Mouse (Mus musculus): ENCODE data around the gene Hist1h2bq. TPM values are rescaled to one million over a fixed set of nuclear protein-coding genes. Genes with fewer than 3 reads are reported as not detected.
"Not testable (repeated sequence)": the region's sequence is repeated elsewhere in the genome, so short reads cannot be mapped to it uniquely, and the experiment has no call there.

Gene Hist1h2bq
- polyA plus RNA-seq, 1 experiment from 2014 or later, result 23.8 TPM

- peak; percentile 21; the same call in 1 of the 2 replicates for ATAC-seq (replicated peaks; ENCODE audit: insufficient number of reproducible peaks, low FRiP score, low TSS enrichment, low read depth)
- not testable (repeated sequence) for H3K9me3 ChIP-seq (replicated peaks; ENCODE audit: control insufficient read depth, low read length); H3K4me1 ChIP-seq (ENCODE audit: control insufficient read depth, insufficient read depth, low read length); H3K9ac ChIP-seq (replicated peaks; ENCODE audit: low read length); H3K27me3 ChIP-seq (ENCODE audit: control insufficient read depth, insufficient read depth, low read length); H3K27ac ChIP-seq (replicated peaks; ENCODE audit: low read depth, low read length); DNase-seq (ENCODE audit: low spot score); H3K4me3 ChIP-seq (ENCODE audit: low read depth, low read length); H3K36me3 ChIP-seq (replicated peaks; ENCODE audit: control insufficient read depth, insufficient read depth, low read depth, low read length); H3K4me2 ChIP-seq (ENCODE audit: low read depth, low read length)
- WGBS, result no CpG with 5 or more reads among the region's 8 CpGs
Observed at GRCm38 (mm10) chr13:21811074-21811473, 1.1 kb upstream of the Hist1h2bq start.

- WGBS, result no CpG with 5 or more reads among the region's 4 CpGs
Observed at GRCm38 (mm10) chr13:21803058-21803457, 6.9 kb downstream of the Hist1h2bq start.

DNA sequence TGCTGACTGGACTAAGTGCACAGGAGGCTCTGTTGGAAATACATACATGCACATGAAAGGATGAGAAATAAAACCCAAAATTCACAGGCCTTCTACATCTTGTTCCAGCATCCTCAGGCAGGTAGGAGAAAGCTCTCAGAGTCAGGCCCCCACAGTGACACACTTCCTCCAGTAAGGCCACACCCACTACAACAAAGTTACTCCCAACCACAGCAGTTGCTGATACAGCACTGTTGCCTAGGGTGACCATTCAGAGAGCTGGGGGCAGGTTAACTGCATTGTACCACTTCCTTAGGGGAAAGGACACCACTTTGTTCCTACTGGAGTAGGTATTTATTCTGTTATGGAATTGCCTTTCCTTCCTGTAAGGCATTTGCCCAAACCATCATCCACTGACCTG lies 12.8 kb downstream of the Hist1h2bq start:
- not testable (repeated sequence) for H3K4me2 ChIP-seq (ENCODE audit: low read depth, low read length); H3K27ac ChIP-seq (replicated peaks; ENCODE audit: low read depth, low read length); H3K36me3 ChIP-seq (replicated peaks; ENCODE audit: control insufficient read depth, insufficient read depth, low read depth, low read length); H3K27me3 ChIP-seq (ENCODE audit: control insufficient read depth, insufficient read depth, low read length); H3K9me3 ChIP-seq (replicated peaks; ENCODE audit: control insufficient read depth, low read length); H3K4me1 ChIP-seq (ENCODE audit: control insufficient read depth, insufficient read depth, low read length); DNase-seq (ENCODE audit: low spot score); H3K9ac ChIP-seq (replicated peaks; ENCODE audit: low read length); H3K4me3 ChIP-seq (ENCODE audit: low read depth, low read length); ATAC-seq (replicated peaks; ENCODE audit: insufficient number of reproducible peaks, low FRiP score, low TSS enrichment, low read depth)

More at GRCm38 (mm10) chr13:21803058-21803457, 6.9 kb downstream of the Hist1h2bq start:
- H3K4me3 ChIP-seq (ENCODE audit: low read depth, low read length); H3K27ac ChIP-seq (replicated peaks; ENCODE audit: low read depth, low read length); H3K36me3 ChIP-seq (replicated peaks; ENCODE audit: control insufficient read depth, insufficient read depth, low read depth, low read length); H3K4me2 ChIP-seq (ENCODE audit: low read depth, low read length); H3K9ac ChIP-seq (replicated peaks; ENCODE audit: low read length); H3K27me3 ChIP-seq (ENCODE audit: control insufficient read depth, insufficient read depth, low read length); H3K9me3 ChIP-seq (replicated peaks; ENCODE audit: control insufficient read depth, low read length); H3K4me1 ChIP-seq (ENCODE audit: control insufficient read depth, insufficient read depth, low read length); DNase-seq (ENCODE audit: low spot score): not testable (repeated sequence)
- peak; percentile 69 for ATAC-seq (replicated peaks; ENCODE audit: insufficient number of reproducible peaks, low FRiP score, low TSS enrichment, low read depth)

GRCm38 (mm10) chr13:21795584-21795983 lies 14.4 kb downstream of the Hist1h2bq start:
- no peak for DNase-seq (ENCODE audit: low spot score)
- Histone ChIP-seq H3K4me2 (ENCODE audit: low read depth, low read length) (no peak overlapping the region), H3K36me3 (replicated peaks; ENCODE audit: control insufficient read depth, insufficient read depth, low read depth, low read length) (no peaks in the 10 kb centered on the region), H3K27ac (replicated peaks; ENCODE audit: low read depth, low read length) (no peak overlapping the region), H3K27me3 (ENCODE audit: control insufficient read depth, insufficient read depth, low read length) (no peaks in the 10 kb centered on the region), H3K4me3 (ENCODE audit: low read depth, low read length) (no peak overlapping the region), H3K9me3 (replicated peaks; ENCODE audit: control insufficient read depth, low read length) (no peaks in the 10 kb centered on the region), H3K9ac (replicated peaks; ENCODE audit: low read length) (no peak overlapping the region), H3K4me1 (ENCODE audit: control insufficient read depth, insufficient read depth, low read length) (no peaks in the 10 kb centered on the region)
- 94% methylated on average over 7 of the region's 7 CpGs for WGBS
- ATAC-seq (replicated peaks; ENCODE audit: insufficient number of reproducible peaks, low FRiP score, low TSS enrichment, low read depth), result no peak

DNA sequence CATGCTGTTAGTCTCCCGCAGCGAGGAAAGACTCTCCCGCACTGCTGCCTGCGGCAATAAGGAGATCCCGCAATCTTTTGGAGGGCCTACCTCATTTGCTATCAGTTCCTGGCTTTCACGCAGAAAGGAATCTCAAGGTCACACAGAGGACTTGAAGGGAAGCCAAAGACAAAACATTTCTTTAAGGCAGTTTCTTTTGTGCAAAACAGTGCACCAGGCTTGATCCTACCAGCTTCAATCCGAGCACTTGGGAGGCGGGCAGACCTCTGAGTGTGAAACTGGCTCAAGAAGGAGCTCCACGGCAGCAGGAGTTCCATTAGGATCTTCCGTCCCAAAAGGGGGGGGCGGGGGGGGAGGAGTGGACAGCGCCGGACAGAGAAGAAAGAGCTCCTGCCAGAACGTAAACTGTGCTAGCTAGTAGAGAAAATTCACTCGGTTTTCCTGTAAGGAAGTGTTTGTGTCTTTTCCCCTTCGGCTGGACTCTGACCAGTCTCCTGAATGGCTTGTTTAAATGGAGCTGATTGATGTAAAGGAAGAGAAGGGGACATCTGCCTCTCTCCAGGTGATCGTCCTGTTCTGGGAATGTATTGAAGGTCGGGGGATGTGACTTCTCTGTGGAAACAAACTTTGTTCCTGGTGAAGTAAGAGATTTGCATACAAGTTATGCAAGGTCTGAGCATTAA lies 19.3 kb downstream of the Hist1h2bq start:
- Histone ChIP-seq H3K36me3 (replicated peaks; ENCODE audit: control insufficient read depth, insufficient read depth, low read depth, low read length) (no peaks in the 10 kb centered on the region), H3K27me3 (ENCODE audit: control insufficient read depth, insufficient read depth, low read length) (no peaks in the 10 kb centered on the region), H3K9me3 (replicated peaks; ENCODE audit: control insufficient read depth, low read length) (no peaks in the 10 kb centered on the region), H3K4me3 (ENCODE audit: low read depth, low read length) (no peak overlapping the region), H3K4me1 (ENCODE audit: control insufficient read depth, insufficient read depth, low read length) (no peaks in the 10 kb centered on the region), H3K27ac (replicated peaks; ENCODE audit: low read depth, low read length) (peak overlapping the region; percentile 31), H3K9ac (replicated peaks; ENCODE audit: low read length) (peak overlapping the region; percentile 2), H3K4me2 (ENCODE audit: low read depth, low read length) (peak overlapping the region; percentile 10)
- no peak for ATAC-seq (replicated peaks; ENCODE audit: insufficient number of reproducible peaks, low FRiP score, low TSS enrichment, low read depth)
- 8% methylated on average over 17 of the region's 18 CpGs for WGBS
- DNase-seq (ENCODE audit: low spot score), result peak; percentile 26

DNA sequence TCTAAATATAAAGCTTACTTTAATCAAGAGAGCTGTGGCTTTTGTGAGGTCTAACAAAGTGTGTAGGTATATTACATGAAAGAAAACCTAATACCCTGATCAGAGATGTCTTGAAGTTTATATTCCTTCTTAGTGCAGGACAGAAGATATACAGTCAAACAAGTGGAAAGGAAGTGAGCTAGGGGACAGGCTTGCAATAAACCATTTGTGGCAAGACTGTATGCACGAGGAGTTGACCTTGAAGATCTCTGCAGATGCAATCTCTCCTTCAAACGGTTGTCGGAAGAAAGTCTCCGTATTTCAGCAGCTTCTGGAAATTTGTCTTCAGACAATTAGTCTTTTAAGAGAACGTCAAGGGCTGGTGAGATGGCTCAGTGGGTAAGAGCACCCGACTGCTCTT lies 20.1 kb downstream of the Hist1h2bq start:
- no peak for ATAC-seq (replicated peaks; ENCODE audit: insufficient number of reproducible peaks, low FRiP score, low TSS enrichment, low read depth)
- H3K27ac ChIP-seq (replicated peaks; ENCODE audit: low read depth, low read length), result no peak overlapping the region
- no peaks in the 10 kb centered on the region for H3K9me3 ChIP-seq (replicated peaks; ENCODE audit: control insufficient read depth, low read length)

DNA sequence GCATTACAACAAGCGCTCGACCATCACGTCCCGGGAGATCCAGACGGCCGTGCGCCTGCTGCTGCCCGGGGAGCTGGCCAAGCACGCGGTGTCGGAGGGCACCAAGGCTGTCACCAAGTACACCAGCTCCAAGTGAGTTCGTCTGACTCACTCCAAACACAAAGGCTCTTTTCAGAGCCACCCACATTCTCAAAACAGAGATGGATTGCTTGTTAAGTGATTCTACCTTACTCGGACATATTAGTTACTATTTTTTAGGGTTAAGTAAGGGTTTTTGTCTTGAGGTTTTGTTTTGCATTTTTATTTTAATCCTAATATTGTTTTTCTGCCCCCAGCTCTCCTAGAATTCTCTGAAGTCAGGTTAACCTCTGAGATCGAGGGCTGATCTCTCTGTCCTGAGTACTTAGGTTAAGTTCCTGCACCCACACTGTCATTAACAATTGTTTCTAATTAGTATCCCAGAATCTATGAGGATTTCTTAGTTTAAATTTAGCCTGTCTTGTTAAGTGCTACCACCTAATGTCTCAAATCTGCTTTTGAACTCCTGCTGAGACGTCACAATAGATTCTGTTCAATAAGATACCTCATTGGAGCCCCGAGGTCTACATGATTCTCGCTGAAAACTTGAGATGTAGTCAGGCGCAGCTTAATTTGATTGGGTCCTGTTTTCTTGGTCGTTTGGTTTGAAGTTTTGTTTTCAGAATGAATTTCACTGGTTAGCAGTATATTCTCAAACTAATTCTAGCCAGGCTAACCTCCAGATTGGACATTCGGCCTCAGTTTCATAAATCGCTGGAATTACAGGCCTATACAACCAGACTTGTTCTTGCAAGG lies 22.0 kb downstream of the Hist1h2bq start:
- peak; percentile 64 for DNase-seq (ENCODE audit: low spot score)
- peak overlapping the region; percentile 55 for H3K9ac ChIP-seq (replicated peaks; ENCODE audit: low read length)
- H3K4me3 ChIP-seq (ENCODE audit: low read depth, low read length), result peak overlapping the region; percentile 21
- H3K4me1 ChIP-seq (ENCODE audit: control insufficient read depth, insufficient read depth, low read length), result no peaks in the 10 kb centered on the region
- ATAC-seq (replicated peaks; ENCODE audit: insufficient number of reproducible peaks, low FRiP score, low TSS enrichment, low read depth), result no peak
- H3K9me3 ChIP-seq (replicated peaks; ENCODE audit: control insufficient read depth, low read length), result no peaks in the 10 kb centered on the region
- no peaks in the 10 kb centered on the region for H3K27me3 ChIP-seq (ENCODE audit: control insufficient read depth, insufficient read depth, low read length)
- peak overlapping the region; percentile 28 for H3K4me2 ChIP-seq (ENCODE audit: low read depth, low read length)
- peak overlapping the region; percentile 85 for H3K27ac ChIP-seq (replicated peaks; ENCODE audit: low read depth, low read length)
- 16% methylated on average over 13 of the region's 21 CpGs for WGBS
- H3K36me3 ChIP-seq (replicated peaks; ENCODE audit: control insufficient read depth, insufficient read depth, low read depth, low read length), result no peaks in the 10 kb centered on the region

More for the DNA sequence above, 20.1 kb downstream of the Hist1h2bq start:
- H3K4me2 ChIP-seq (ENCODE audit: low read depth, low read length), result no peak overlapping the region
- no peaks in the 10 kb centered on the region for H3K27me3 ChIP-seq (ENCODE audit: control insufficient read depth, insufficient read depth, low read length)
- no peaks in the 10 kb centered on the region for H3K36me3 ChIP-seq (replicated peaks; ENCODE audit: control insufficient read depth, insufficient read depth, low read depth, low read length)
- WGBS, result 65% methylated on average over 6 of the region's 6 CpGs
- DNase-seq (ENCODE audit: low spot score), result no peak
- H3K4me1 ChIP-seq (ENCODE audit: control insufficient read depth, insufficient read depth, low read length), result no peaks in the 10 kb centered on the region
- H3K9ac ChIP-seq (replicated peaks; ENCODE audit: low read length), result no peak overlapping the region
- no peak overlapping the region for H3K4me3 ChIP-seq (ENCODE audit: low read depth, low read length)
